Mouse (Mus musculus): ENCODE measurements around the gene Nrde2. TPM values are rescaled to one million over a fixed set of nuclear protein-coding genes. Genes with fewer than 3 reads are reported as not detected.

Gene Nrde2
- polyA plus RNA-seq, 1 experiment from 2014 or later: 4.1 TPM

DNA sequence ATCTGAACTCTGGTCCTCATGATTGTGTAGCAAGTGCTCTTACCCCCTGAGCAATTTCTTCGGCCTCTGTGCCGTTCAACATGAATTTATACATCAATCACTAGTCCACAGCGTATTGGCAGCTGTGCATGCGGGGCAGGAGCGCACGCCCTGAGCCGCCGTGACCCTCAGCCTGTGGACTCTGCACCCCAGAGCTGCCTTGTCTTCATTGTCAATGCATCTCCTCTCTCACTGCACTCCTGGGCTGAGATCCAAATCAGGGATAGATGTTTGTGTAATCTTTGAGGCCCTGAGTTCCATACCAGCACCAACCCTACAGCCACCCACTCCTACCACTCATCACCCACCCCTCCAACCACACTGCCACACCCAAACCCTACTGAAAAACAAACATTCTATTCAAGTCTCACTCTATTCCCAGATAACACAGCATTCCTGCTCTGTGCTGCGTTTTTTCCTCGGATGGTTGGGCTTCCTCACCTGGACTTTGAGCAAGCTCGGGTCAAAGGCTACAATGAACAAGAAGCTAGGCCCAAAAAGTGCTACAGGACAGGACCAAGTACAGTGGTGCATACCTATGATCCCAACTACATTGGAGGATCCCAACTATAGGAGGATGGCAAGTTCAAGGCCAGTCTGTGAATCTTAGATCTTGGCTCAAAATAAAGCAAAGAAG lies 16.5 kb downstream of the Nrde2 start:
- 77% methylated on average over 11 of the region's 11 CpGs for WGBS (ENCODE audit: insufficient replicate concordance)
- 0 out of 2 replicates have a peak, but pooled peaks have one; percentile 22 for ATAC-seq (ENCODE audit: insufficient read depth)
- no peaks in the 10 kb centered on the region for H3K27me3 ChIP-seq
- H3K9me3 ChIP-seq (replicated peaks): no peaks in the 10 kb centered on the region
- H3K4me2 ChIP-seq: no peak overlapping the region
- H3K4me1 ChIP-seq (replicated peaks): 0 out of 2 replicates have a peak, but pooled peaks cover 3% of the 10 kb centered on the region
- no peak overlapping the region for H3K4me3 ChIP-seq (replicated peaks)
- H3K9ac ChIP-seq: no peak overlapping the region
- H3K36me3 ChIP-seq (replicated peaks): peaks cover 83% of the 10 kb centered on the region
- no peak overlapping the region for H3K27ac ChIP-seq (replicated peaks)

DNA sequence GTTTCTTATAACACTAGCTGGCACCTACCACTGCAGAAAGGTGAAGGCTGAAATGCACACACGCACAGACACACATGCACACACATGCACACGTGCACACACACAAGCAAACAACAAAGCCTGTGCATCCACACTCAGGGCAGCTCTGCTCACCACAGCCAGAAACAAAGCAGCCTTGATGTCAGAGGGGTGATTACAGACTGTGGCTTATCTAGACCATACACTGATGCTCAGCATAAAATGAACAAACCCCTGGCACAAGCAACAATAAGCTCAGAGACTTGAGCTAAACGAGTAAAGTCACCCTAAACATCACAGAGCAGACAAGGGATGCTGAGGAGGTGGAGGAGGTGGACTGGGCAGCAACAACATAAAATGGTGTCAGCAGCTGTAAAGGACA lies 24.3 kb downstream of the Nrde2 start:
- Histone ChIP-seq H3K9me3 (replicated peaks) (no peaks in the 10 kb centered on the region), H3K9ac (no peak overlapping the region), H3K4me3 (replicated peaks) (no peak overlapping the region), H3K4me1 (replicated peaks) (0 out of 2 replicates have a peak, but pooled peaks cover 8% of the 10 kb centered on the region), H3K27ac (replicated peaks) (no peak overlapping the region), H3K4me2 (no peak overlapping the region), H3K27me3 (no peaks in the 10 kb centered on the region), H3K36me3 (replicated peaks) (peaks cover 80% of the 10 kb centered on the region)
- WGBS (ENCODE audit: insufficient replicate concordance): 59% methylated on average over 3 of the region's 3 CpGs
- 0 out of 2 replicates have a peak, but pooled peaks have one; percentile 15 for ATAC-seq (ENCODE audit: insufficient read depth)

DNA sequence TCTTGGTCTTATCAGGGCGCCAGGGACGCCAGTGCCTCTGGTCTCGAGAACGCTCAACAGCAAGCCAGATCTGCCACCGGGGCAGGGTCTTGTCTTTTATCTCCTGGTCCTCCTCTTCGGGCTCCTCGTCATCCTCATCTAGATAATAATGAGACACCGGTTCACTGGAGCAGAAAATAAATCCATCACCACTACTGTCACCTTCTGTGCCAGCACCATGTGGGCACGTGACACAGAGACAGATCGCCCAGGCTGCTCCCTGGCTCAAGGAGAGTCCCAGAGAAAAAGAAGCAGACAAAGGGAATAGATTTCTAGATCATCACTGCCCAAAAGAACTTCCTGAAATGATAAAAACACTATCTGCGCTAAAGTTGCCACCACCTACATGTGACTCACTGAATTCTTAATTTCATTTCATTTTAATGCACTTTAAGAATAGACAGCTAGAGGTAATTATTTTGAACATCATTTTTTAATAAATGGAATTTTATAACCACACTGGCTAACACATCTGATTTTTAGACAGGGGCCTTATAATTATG lies 25.0 kb downstream of the Nrde2 start:
- Histone ChIP-seq H3K4me1 (replicated peaks) (0 out of 2 replicates have a peak, but pooled peaks cover 8% of the 10 kb centered on the region), H3K9ac (no peak overlapping the region), H3K27ac (replicated peaks) (no peak overlapping the region), H3K36me3 (replicated peaks) (peaks cover 79% of the 10 kb centered on the region), H3K27me3 (no peaks in the 10 kb centered on the region), H3K4me2 (no peak overlapping the region), H3K9me3 (replicated peaks) (no peaks in the 10 kb centered on the region), H3K4me3 (replicated peaks) (no peak overlapping the region)
- 55% methylated on average over 11 of the region's 11 CpGs for WGBS (ENCODE audit: insufficient replicate concordance)
- ATAC-seq (ENCODE audit: insufficient read depth): no peak

DNA sequence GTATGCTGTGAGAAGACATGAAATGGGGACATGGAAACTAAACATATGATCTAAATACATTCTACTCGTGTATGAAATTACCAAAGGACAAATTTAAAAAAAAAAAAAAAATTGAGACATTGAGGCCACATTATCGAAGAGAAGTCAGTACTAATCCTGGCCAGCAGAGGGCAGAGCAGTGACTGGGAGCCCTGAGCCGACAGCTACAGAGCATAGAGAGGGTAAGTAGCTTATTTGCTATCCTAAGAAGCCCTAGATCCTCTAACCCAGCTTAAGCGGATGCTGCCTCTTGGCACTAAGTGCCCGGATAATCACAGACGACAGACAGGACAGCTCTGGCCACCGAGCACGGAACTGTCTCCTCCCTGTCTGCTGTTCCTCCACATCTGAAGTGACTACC lies 27.8 kb downstream of the Nrde2 start:
- WGBS (ENCODE audit: insufficient replicate concordance): 50% methylated on average over 8 of the region's 8 CpGs
- H3K4me2 ChIP-seq: no peak overlapping the region
- no peak for ATAC-seq (ENCODE audit: insufficient read depth)
- H3K27me3 ChIP-seq: no peaks in the 10 kb centered on the region
- H3K9me3 ChIP-seq (replicated peaks): no peaks in the 10 kb centered on the region
- peaks cover 14% of the 10 kb centered on the region; the same call in 1 of the 2 replicates for H3K4me1 ChIP-seq (replicated peaks)
- H3K9ac ChIP-seq: no peak overlapping the region
- H3K27ac ChIP-seq (replicated peaks): no peak overlapping the region
- peaks cover 67% of the 10 kb centered on the region for H3K36me3 ChIP-seq (replicated peaks)
- H3K4me3 ChIP-seq (replicated peaks): no peak overlapping the region

DNA sequence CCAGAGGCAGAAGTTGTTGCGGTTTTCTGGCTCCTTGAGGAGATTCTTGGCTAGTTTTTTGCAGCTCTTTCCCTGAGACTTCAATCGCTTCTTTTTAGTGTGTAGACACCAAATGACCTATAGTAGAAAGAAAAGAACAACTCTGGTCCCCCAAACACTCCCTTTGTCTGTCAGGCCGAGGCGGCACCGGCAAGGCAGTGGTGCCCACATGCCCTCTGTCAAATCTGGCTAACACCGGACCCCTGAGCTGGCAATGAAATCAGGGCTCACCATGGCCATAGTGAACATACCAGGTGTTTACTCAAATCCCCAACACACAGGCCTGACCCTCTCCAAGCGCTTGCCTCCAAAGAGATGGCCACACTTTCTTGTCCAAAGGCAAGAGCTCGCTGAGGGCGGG lies 28.3 kb downstream of the Nrde2 start:
- Histone ChIP-seq H3K36me3 (replicated peaks) (peaks cover 67% of the 10 kb centered on the region), H3K27me3 (no peaks in the 10 kb centered on the region), H3K9me3 (replicated peaks) (no peaks in the 10 kb centered on the region), H3K4me3 (replicated peaks) (no peak overlapping the region), H3K27ac (replicated peaks) (no peak overlapping the region), H3K4me2 (no peak overlapping the region), H3K9ac (no peak overlapping the region), H3K4me1 (replicated peaks) (peaks cover 14% of the 10 kb centered on the region; the same call in 1 of the 2 replicates)
- no peak for ATAC-seq (ENCODE audit: insufficient read depth)
- 81% methylated on average over 9 of the region's 9 CpGs for WGBS (ENCODE audit: insufficient replicate concordance)

DNA sequence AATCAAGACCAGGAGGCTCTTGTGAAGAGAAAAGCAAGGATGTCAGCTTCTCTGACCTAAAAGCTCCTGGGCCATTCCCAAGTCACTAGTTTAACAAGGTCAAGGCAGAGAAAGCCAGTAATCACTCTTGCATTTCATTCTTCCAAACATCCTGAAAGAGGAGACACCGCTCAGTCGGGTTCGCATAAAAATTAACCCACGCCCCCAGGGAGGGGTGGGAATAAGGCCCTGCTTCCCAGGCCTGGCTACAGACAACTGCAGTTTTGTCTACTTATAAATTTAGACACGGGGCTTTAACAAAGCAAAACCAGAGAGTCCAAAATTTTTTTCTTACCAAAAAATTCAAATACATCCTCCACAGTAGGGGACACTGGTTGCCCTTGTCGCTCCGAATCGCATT lies 30.5 kb downstream of the Nrde2 start:
- H3K4me3 ChIP-seq (replicated peaks): no peak overlapping the region
- no peaks in the 10 kb centered on the region for H3K9me3 ChIP-seq (replicated peaks)
- H3K27ac ChIP-seq (replicated peaks): no peak overlapping the region
- H3K4me2 ChIP-seq: no peak overlapping the region
- ATAC-seq (ENCODE audit: insufficient read depth): no peak
- no peak overlapping the region for H3K9ac ChIP-seq
- H3K27me3 ChIP-seq: no peaks in the 10 kb centered on the region
- 78% methylated on average over 8 of the region's 8 CpGs for WGBS (ENCODE audit: insufficient replicate concordance)
- peaks cover 6% of the 10 kb centered on the region; the same call in 1 of the 2 replicates for H3K4me1 ChIP-seq (replicated peaks)
- peaks cover 80% of the 10 kb centered on the region for H3K36me3 ChIP-seq (replicated peaks)

- no peak overlapping the region for H3K27ac ChIP-seq (replicated peaks)
- H3K4me2 ChIP-seq: no peak overlapping the region
- H3K9ac ChIP-seq: no peak overlapping the region
- no peaks in the 10 kb centered on the region for H3K9me3 ChIP-seq (replicated peaks)
- peaks cover 80% of the 10 kb centered on the region for H3K36me3 ChIP-seq (replicated peaks)
- no peak for ATAC-seq (ENCODE audit: insufficient read depth)
- peaks cover 6% of the 10 kb centered on the region; the same call in 1 of the 2 replicates for H3K4me1 ChIP-seq (replicated peaks)
- 63% methylated on average over 6 of the region's 6 CpGs for WGBS (ENCODE audit: insufficient replicate concordance)
- no peak overlapping the region for H3K4me3 ChIP-seq (replicated peaks)
- H3K27me3 ChIP-seq: no peaks in the 10 kb centered on the region
Observed at GRCm38 (mm10) chr12:100128522-100128921, 30.9 kb downstream of the Nrde2 start.

GRCm38 (mm10) chr12:100127866-100128480 lies 31.5 kb downstream of the Nrde2 start:
- H3K36me3 ChIP-seq (replicated peaks): peaks cover 80% of the 10 kb centered on the region
- WGBS (ENCODE audit: insufficient replicate concordance): 65% methylated on average over 8 of the region's 8 CpGs
- peaks cover 6% of the 10 kb centered on the region; the same call in 1 of the 2 replicates for H3K4me1 ChIP-seq (replicated peaks)
- no peaks in the 10 kb centered on the region for H3K9me3 ChIP-seq (replicated peaks)
- no peak overlapping the region for H3K4me2 ChIP-seq
- H3K4me3 ChIP-seq (replicated peaks): no peak overlapping the region
- no peaks in the 10 kb centered on the region for H3K27me3 ChIP-seq
- H3K9ac ChIP-seq: no peak overlapping the region
- ATAC-seq (ENCODE audit: insufficient read depth): no peak
- H3K27ac ChIP-seq (replicated peaks): no peak overlapping the region

DNA sequence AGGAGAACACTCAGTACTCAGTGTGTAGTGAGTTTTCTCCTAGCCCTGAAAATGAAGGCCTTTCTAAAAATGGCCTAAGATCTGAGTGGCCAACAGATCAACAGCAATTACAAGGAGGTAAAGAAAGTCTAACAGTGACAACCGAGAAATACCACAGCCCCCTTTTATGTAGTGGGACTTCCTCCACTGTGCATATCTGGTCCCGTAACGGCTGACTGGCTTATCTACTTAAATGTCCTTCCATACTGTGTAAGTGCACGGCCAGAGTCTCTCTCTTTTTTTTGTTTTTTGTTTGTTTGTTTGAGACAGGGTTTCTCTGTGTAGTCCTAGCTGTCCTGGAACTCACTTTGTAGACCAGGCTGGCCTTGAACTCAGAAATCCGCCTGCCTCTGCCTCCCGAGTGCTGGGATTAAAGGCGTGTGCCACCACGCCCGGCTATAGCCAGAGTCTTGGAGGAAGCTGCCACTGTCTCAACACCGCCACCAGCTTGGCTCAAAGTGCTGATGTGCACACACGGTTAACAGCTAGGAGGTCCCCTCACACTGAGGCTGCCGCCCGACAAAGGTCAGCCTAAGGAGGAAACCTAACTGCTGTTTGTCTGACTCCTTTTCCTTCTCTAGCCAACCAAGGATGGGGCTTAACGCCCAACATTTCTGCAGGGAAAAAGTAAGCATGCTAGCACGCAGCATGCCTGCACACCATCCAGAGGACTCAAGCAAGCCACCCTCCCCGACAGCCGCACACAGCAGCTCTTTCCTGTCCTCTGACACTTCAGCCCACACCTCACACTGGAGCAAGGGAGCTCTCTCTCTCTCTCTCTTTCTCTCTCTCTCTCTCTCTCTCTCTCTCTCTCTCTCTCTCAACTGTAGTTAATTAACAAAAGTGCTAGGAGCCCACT lies 32.2 kb downstream of the Nrde2 start:
- no peak for ATAC-seq (ENCODE audit: insufficient read depth)
- no peak overlapping the region for H3K4me2 ChIP-seq
- no peak overlapping the region for H3K27ac ChIP-seq (replicated peaks)
- H3K4me1 ChIP-seq (replicated peaks): peaks cover 6% of the 10 kb centered on the region; the same call in 1 of the 2 replicates
- no peaks in the 10 kb centered on the region for H3K27me3 ChIP-seq
- no peak overlapping the region for H3K9ac ChIP-seq
- WGBS (ENCODE audit: insufficient replicate concordance): 41% methylated on average over 17 of the region's 17 CpGs
- H3K4me3 ChIP-seq (replicated peaks): no peak overlapping the region
- H3K36me3 ChIP-seq (replicated peaks): peaks cover 80% of the 10 kb centered on the region
- no peaks in the 10 kb centered on the region for H3K9me3 ChIP-seq (replicated peaks)

DNA sequence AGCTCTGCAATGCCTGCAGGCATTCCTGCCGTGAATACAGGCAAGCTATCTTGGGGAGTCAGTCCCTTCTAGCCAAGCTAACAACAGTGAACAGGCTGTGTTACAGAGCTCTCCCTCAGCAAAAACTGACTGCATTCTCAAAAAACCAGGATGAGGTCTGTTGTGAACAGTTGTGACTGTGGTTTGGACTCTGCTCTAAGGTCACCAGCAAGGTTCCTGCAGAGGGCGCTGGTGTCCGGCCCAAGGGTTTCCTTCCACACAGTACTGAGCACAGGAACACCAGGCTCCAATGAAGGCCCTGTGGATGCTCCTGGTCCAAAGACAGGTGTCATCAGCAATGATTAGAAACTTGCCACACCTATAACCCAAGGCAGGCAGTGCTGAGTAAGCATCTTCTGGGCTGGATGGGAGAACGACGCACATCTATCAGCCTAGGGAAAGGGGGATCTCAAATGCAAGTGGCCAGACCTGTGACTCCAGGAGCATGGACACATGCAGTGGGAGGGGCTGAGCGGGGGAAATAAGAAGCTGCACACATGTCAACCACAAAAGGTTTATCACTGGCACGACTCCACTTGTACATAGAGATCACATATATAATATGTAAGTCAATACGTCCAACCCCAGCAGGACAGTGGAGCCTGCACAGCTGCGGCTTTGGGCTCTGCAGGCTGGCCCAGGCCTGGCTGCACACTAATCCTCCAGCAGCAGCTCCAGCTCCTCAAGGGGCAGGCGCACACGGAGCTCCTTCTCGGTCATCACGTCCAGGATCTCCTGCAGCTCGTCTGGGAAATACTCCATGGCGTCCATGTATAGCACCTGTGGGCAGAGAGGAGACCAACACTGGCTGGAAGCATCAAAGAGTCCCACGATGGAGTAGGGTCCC lies 34.3 kb downstream of the Nrde2 start:
- H3K4me2 ChIP-seq: no peak overlapping the region
- H3K9ac ChIP-seq: no peak overlapping the region
- no peak overlapping the region for H3K27ac ChIP-seq (replicated peaks)
- no peak overlapping the region for H3K4me3 ChIP-seq (replicated peaks)
- ATAC-seq (ENCODE audit: insufficient read depth): no peak
- peaks cover 82% of the 10 kb centered on the region for H3K36me3 ChIP-seq (replicated peaks)
- no peaks in the 10 kb centered on the region for H3K27me3 ChIP-seq
- H3K9me3 ChIP-seq (replicated peaks): no peaks in the 10 kb centered on the region
- peaks cover 6% of the 10 kb centered on the region; the same call in 1 of the 2 replicates for H3K4me1 ChIP-seq (replicated peaks)
- 78% methylated on average over 16 of the region's 16 CpGs for WGBS (ENCODE audit: insufficient replicate concordance)
